Mouse (Mus musculus) erythroblast, embryonic 14.5 days (primary cell): Measurements from ENCODE around the gene Msi2.

ENCODE experiments used
- GATA1 ChIP-seq: IDR thresholded peaks from 2 replicates; pipeline ENCODE4 v1.6.1; 2012; ENCODE audit warnings: low read length, inconsistent platforms, mixed read lengths
- TAL1 ChIP-seq: IDR thresholded peaks from 3 replicates; pipeline ENCODE4 v1.6.1; 2012; ENCODE audit warnings: low read length, inconsistent platforms, mixed read lengths

DNA sequence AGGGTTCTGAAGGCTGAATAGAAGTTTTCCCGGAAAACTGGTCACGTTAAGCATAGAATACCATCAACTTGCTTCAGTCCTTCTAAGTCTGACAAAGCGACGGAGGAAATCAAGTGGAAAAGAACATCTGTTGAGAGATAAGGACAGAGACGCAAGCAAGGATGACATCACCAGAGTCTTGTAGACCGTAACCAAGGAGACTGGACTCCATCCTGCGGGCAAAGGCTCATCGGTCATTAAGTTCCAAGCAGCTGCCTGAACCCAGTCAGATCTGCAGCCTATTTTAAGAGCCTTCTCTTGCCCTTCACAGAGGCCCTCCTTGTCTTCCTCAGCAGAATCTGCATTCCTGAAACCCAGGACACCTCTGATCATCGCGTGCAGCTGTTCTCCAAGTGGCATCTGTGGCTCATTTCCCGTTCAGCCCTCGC lies 113.2 kb downstream of the Msi2 start:
- TF ChIP-seq TAL1 = no peak
- no peak for TF ChIP-seq GATA1
